Mouse (Mus musculus) adipose tissue, adult 10 weeks (tissue): ENCODE results near the gene Sv2c. TPM values are rescaled to one million over a fixed set of nuclear protein-coding genes. Genes with fewer than 3 reads are reported as not detected.

Experiments
- polyA plus RNA-seq: library from polyadenylated mRNA; stranded (reverse); fragments of 350-450 nt; fragmentation: Illumina TruSeq; extraction: RNeasy Lipid Tissue Mini Kit (QIAGEN cat#74804); gene quantifications from one replicate; pipeline ENCODE4 v1.2.3, GENCODE M21; 2014; ENCODE audit warnings: low read depth, low replicate concordance

Gene Sv2c
- polyA plus RNA-seq: 0.17 TPM

DNA sequence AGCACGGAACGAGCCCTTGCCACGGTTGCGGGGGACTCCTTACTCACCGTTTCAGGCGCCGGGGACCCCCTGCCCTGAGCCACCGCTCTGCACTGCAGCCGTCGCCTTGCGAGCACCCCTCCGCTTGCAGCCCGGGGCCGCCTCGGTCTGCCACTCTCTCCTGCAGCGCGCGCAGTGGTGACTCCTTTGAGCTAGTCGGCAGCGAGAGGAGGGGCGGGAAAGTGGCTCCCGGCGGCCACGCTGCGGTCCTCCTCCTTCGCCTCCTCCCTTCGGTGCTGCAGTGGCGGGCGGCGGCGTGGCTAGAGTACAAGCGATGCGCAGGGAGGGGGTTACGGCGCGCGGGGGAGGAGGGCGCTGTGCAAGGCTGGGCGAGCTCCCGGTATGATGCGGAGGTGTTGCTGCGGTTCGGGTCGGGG lies at the start of gene Sv2c:
Sv2c (minus strand) TSS at position 177 of the 416 bp plus-strand sequence.

GRCm38 (mm10) chr13:96081754-96082153 lies 50.6 kb downstream of the Sv2c start, which contains the start of gene Gm17190:
Gene Gm17190, plus strand, starts transcription at chr13:96082054.

DNA sequence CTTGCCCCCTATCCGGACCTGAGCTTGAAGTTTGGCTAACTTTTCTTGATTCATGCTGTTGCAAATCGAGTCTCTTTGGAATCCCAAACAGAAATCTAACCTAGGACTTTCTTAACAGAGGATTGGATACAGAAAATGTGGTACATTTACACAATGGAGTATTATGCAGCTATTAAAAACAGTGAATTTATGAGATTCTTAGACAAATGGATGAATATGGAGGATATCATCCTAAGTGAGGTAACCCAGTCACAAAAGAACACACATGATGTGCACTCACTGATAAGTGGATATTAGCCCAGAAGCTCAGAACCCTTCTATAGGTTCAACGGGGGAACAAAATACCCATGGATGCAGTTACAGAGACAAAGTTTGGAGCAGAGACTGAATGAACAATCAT lies 51.1 kb downstream of the Sv2c start, which contains the start of gene Gm20075:
Gm20075 (minus strand) TSS at position 101 of the 400 bp plus-strand sequence.

Other genes starting within 250 kb of the Sv2c start
- gene Iqgap2, start 240.7 kb downstream of the Sv2c start, polyA plus RNA-seq: 37.0 TPM
- gene Gm20075, start 51.2 kb downstream of the Sv2c start, polyA plus RNA-seq: 1.6 TPM
- not detected for gene Gm17190, start 50.5 kb downstream of the Sv2c start, polyA plus RNA-seq